Mouse (Mus musculus) kidney, postnatal 0 days (tissue): ENCODE results near the gene Nacc2. TPM values are rescaled to one million over a fixed set of nuclear protein-coding genes. Genes with fewer than 3 reads are reported as not detected.
A peak's percentile ranks its signal among the peaks of the same experiment; 100 is the strongest.

ENCODE experiments used
- ATAC-seq: fragments of 200-750 bp; cut with Nextera tagmentation; replicated peaks from 2 replicates; pipeline ENCODE4 v1.8.0; 2017; ENCODE audit warnings: low read depth, moderate number of reproducible peaks, moderate TSS enrichment, moderate library complexity; ENCODE audit not compliant: low FRiP score
- DNase-seq: peaks from one replicate; pipeline ENCODE4 v3.0.0-alpha.2; 2016; ENCODE audit warnings: low spot score
- H3K27ac ChIP-seq: fragments of 300-500 bp; sonication (generic); 2 replicates; pipeline ENCODE4 v1.5.1; 2014; ENCODE audit warnings: mild to moderate bottlenecking
- H3K27me3 ChIP-seq: fragments of 300-500 bp; sonication (generic); 2 replicates; pipeline ENCODE4 v1.6.1; 2014; ENCODE audit warnings: low read length, mixed read lengths; ENCODE audit not compliant: insufficient read depth
- H3K36me3 ChIP-seq: fragments of 300-500 bp; sonication (generic); 2 replicates; pipeline ENCODE4 v1.6.1; 2014; ENCODE audit warnings: low read length, mixed read lengths; ENCODE audit not compliant: insufficient read depth
- H3K4me1 ChIP-seq: fragments of 300-500 bp; sonication (generic); replicated peaks from 2 replicates; pipeline ENCODE4 v1.6.1; 2014; ENCODE audit warnings: antibody characterized with exemption, low read length, mixed read lengths; ENCODE audit not compliant: insufficient read depth
- H3K4me2 ChIP-seq: fragments of 300-500 bp; sonication (generic); 2 replicates; pipeline ENCODE4 v1.6.1; 2014; ENCODE audit warnings: mild to moderate bottlenecking, low read length, moderate library complexity, mixed read lengths
- H3K4me3 ChIP-seq: fragments of 300-500 bp; sonication (generic); replicated peaks from 2 replicates; pipeline ENCODE4 v1.5.1; 2014; ENCODE audit warnings: low read depth, low read length
- H3K9ac ChIP-seq: fragments of 300-500 bp; sonication (generic); 2 replicates; pipeline ENCODE4 v1.6.1; 2014; ENCODE audit warnings: low read depth, low read length
- H3K9me3 ChIP-seq: fragments of 300-500 bp; sonication (generic); replicated peaks from 2 replicates; pipeline ENCODE4 v1.6.1; 2016; ENCODE audit warnings: low read length, inconsistent platforms, mixed read lengths
- CTCF ChIP-seq: IDR thresholded peaks from 2 replicates; pipeline ENCODE4 v1.5.1; 2016; ENCODE audit warnings: antibody characterized with exemption, low read depth, mild to moderate bottlenecking, moderate library complexity
- WGBS: fragments of 180-500 bp; shearing (Covaris S2); extraction: QIAGEN DNeasy Blood & Tissue Kit; methylation state at CpG from one replicate; pipeline ENCODE4 v1.1.7; 2014; 5-methylcytosine and 5-hydroxymethylcytosine counted together
- polyA plus RNA-seq: library from polyadenylated mRNA; unstranded; fragments of >200 nt; fragmentation: Nextera tagmentation; extraction: Ambion mirVana; gene quantifications from 2 replicates; pipeline ENCODE4 v1.2.1, GENCODE M21; 2015

Nacc2 gene
- polyA plus RNA-seq, 1 experiment from 2014 or later, result 11.3 TPM

DNA sequence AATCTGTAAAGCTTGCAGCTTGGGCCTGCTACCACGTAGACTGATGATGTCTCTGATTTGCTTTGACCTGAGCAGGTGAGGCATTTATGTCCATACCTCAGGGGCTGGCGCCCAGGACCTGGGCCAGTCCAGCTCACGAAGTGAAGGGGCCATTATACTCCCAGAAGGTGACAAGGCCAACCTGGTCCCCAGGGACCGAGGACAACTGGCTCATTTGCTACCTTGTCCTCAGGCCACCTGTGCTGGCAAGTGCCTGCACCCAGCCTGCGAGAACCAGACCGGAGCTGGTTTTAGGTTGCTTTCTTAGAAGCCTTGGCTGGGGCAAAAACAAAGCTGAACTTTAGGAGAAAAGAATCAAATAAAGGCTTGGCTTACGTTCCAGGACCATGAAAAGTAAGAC, 29.1 kb downstream of the Nacc2 start:
- H3K9ac ChIP-seq, result no peak overlapping the region
- H3K27me3 ChIP-seq, result no peaks in the 10 kb centered on the region
- peaks cover 12% of the 10 kb centered on the region; the same call in 1 of the 2 replicates for H3K4me1 ChIP-seq
- no peak for TF ChIP-seq CTCF
- 58% methylated on average over 7 of the region's 7 CpGs for WGBS
- no peak overlapping the region for H3K4me2 ChIP-seq
- DNase-seq (no peak), ATAC-seq (no peak)
- no peak overlapping the region for H3K4me3 ChIP-seq
- H3K27ac ChIP-seq, result no peak overlapping the region
- no peaks in the 10 kb centered on the region for H3K9me3 ChIP-seq
- H3K36me3 ChIP-seq, result no peaks in the 10 kb centered on the region; the same call in 1 of the 2 replicates

DNA sequence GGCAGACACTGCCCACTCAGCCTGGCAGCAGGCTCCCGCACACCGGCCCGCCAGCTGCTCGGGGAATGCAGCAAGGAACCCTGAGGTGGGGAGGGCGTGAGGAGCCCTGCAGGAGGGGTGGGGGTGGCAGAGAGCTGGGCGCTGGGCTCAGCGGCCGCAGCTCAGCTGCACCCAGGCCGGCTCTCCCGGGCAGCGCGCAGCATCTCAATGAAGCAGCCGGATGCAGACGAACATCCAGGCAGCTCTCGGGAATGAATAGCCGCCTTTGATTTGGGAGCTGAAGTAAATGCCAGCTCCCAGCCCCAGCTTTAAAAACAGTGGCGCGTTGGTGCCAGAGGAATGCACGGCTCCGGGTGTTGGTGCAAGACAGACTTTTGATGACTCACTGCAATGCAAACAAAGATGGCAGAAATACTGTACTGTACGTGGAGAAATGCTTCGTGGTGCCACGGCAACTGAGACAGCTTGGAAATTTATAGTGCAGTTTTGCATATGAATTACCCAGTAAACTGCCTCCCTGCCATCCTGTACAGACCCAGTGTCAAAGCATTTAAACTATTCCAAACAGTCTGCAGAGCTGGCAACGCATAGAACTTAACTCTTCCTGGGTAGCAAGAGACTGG, 31.1 kb downstream of the Nacc2 start:
- Histone ChIP-seq H3K4me3 (peak overlapping the region; percentile 54), H3K27me3 (no peaks in the 10 kb centered on the region), H3K9ac (peak overlapping the region; percentile 65), H3K4me2 (peak overlapping the region; percentile 97), H3K4me1 (peaks cover 12% of the 10 kb centered on the region; the same call in 1 of the 2 replicates), H3K9me3 (no peaks in the 10 kb centered on the region), H3K27ac (peak overlapping the region; percentile 90), H3K36me3 (no peaks in the 10 kb centered on the region; the same call in 1 of the 2 replicates)
- no peak for TF ChIP-seq CTCF
- WGBS, result under 1% methylated on average over 24 of the region's 24 CpGs
- ATAC-seq, result peak; percentile 38
- DNase-seq, result peak; percentile 55

DNA sequence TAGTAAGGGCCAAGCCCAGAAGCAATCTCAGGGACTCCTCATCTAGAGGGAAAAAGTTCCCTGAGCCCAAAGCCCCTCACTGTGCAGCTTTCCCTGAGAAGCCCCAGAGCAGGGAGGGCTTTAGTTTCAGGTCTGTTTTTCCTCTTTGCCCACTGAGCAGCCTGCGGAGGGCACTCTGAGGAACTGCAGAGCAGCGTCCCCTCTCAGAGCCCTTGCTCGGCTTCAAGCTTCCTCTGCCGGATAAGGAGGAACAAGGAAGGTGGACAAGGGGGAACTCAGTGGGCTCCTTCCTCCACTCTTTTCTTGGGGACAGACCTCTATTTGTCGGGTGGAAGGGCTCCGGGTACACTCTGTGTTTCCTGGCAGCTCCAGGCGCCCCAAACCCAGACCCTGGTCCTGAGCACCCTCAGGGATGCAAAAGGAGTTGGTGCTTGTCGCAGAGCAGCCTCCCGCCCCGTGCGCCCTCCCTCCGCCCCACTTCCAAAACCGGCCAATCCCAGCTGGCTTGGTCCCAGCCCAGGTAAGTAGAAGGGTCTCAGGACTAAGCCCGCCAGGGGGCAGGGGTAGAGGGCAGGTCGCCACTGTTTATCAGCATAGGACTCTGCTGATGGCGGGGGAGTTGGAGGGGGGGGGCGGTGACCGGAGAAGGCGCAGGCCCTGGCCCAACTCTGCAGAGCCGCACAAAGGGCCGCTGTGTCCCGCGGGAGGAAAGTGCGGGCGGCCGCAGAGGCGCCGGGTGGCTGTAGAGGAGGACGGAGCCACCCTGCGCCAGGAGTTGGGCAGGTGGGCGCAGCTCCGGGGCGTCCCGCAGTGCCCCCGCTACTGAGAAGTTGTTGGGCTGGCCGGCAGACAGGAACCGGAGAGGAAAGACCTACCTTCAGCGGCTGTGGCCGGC, 31.9 kb downstream of the Nacc2 start:
- 4% methylated on average over 38 of the region's 39 CpGs for WGBS
- peak overlapping the region; percentile 65 for H3K9ac ChIP-seq
- peaks cover 12% of the 10 kb centered on the region; the same call in 1 of the 2 replicates for H3K4me1 ChIP-seq
- ATAC-seq (peak; percentile 74), DNase-seq (peak; percentile 52)
- H3K9me3 ChIP-seq, result no peaks in the 10 kb centered on the region
- no peaks in the 10 kb centered on the region; the same call in 1 of the 2 replicates for H3K36me3 ChIP-seq
- TF ChIP-seq CTCF, result peak; percentile 47; the same call in 1 of the 2 replicates
- peak overlapping the region; percentile 90 for H3K27ac ChIP-seq
- no peaks in the 10 kb centered on the region for H3K27me3 ChIP-seq
- peak overlapping the region; percentile 97 for H3K4me2 ChIP-seq
- peak overlapping the region; percentile 54 for H3K4me3 ChIP-seq

DNA sequence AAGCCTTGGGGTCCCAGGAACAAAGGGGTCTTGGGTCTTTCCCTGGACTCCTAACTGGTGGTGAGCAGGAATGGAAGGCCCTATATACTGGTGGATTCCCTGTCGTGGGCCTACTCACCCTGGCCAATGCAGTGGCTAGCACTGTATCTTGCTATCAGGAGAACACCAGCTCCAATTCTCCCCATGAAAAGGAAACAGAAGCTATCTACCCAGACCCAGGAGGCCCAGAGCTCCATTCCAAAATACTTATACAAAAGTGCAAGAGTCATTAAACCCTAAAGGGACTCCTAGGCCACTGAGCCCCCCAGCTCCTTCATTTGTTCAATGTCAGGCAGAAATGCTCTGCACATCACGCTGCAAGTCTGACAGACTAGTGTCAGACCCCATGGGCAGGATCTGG, 34.0 kb downstream of the Nacc2 start:
- 85% methylated on average over 2 of the region's 2 CpGs for WGBS
- H3K9me3 ChIP-seq, result no peaks in the 10 kb centered on the region
- H3K4me1 ChIP-seq, result peaks cover 12% of the 10 kb centered on the region; the same call in 1 of the 2 replicates
- no peaks in the 10 kb centered on the region; the same call in 1 of the 2 replicates for H3K36me3 ChIP-seq
- H3K4me3 ChIP-seq, result no peak overlapping the region
- no peak overlapping the region for H3K27ac ChIP-seq
- no peaks in the 10 kb centered on the region for H3K27me3 ChIP-seq
- ATAC-seq (no peak), DNase-seq (no peak)
- no peak overlapping the region for H3K4me2 ChIP-seq
- H3K9ac ChIP-seq, result no peak overlapping the region
- no peak for TF ChIP-seq CTCF

DNA sequence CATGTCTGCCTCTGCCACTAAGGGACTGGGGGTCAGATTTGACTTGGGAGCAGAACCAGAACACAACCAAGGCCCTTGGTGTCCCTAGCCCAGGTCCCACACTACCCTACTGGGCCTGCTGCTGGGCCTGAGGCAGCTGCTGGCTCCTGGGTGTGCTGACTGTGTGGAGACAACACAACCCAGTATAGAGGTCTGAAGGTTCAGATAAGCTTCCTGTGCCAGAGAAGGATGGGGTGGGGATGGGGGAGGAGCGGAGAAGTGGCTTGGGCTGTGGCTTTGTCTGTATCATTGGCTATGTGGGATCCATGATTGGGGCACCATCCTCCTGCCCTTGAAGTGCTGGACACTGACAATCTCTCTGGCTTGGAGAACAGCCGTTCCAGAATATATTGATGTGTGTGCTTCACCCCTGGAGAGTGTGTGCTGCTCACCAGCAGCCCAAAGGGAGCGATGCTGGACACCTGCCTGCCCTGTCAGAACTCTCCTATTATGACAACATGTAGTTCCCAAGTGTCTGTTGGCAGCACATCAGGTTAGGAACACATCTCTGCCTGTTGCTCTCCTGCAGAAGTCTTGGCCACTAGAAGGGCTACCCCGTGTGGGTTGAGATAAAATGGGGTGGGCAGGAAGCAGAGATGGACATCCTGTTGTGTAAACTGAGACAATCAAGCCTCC, 36.0 kb downstream of the Nacc2 start:
- ATAC-seq, result no peak
- WGBS, result 71% methylated on average over 4 of the region's 4 CpGs
- H3K27me3 ChIP-seq, result no peaks in the 10 kb centered on the region
- H3K4me3 ChIP-seq, result no peak overlapping the region
- H3K4me2 ChIP-seq, result no peak overlapping the region
- TF ChIP-seq CTCF, result no peak
- DNase-seq, result no peak
- H3K36me3 ChIP-seq, result no peaks in the 10 kb centered on the region; the same call in 1 of the 2 replicates
- H3K4me1 ChIP-seq, result peaks cover 12% of the 10 kb centered on the region; the same call in 1 of the 2 replicates
- no peak overlapping the region for H3K27ac ChIP-seq
- H3K9me3 ChIP-seq, result no peaks in the 10 kb centered on the region
- no peak overlapping the region for H3K9ac ChIP-seq

DNA sequence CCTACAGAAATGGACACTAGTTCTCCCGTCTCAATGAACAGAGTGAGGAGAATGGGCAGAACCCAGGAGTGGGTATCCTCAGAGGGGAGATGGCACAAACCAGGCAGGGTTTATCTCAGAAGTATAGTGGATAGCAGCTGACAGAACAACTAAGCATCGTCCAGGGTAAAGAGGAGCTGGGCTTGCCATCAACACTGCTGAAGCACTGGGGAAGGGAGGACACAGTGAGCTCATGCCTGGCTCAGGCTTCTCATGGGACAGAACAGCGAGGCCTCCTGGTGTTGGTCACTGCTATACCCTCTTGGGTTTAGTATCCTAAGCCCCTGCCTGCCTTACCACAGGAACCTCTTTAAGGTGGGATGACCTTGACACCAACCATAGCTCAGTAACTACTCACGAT, 36.5 kb downstream of the Nacc2 start:
- no peaks in the 10 kb centered on the region for H3K27me3 ChIP-seq
- no peak overlapping the region for H3K4me3 ChIP-seq
- peaks cover 7% of the 10 kb centered on the region; the same call in 1 of the 2 replicates for H3K4me1 ChIP-seq
- ATAC-seq (no peak), DNase-seq (no peak)
- H3K36me3 ChIP-seq, result no peaks in the 10 kb centered on the region; the same call in 1 of the 2 replicates
- no peak overlapping the region for H3K27ac ChIP-seq
- H3K9ac ChIP-seq, result no peak overlapping the region
- WGBS, result 93% methylated on average over 4 of the region's 4 CpGs
- H3K9me3 ChIP-seq, result no peaks in the 10 kb centered on the region
- no peak for TF ChIP-seq CTCF
- no peak overlapping the region for H3K4me2 ChIP-seq
